Mouse (Mus musculus): ENCODE data around the gene Lrrc75b. TPM values are rescaled to one million over a fixed set of nuclear protein-coding genes. Genes with fewer than 3 reads are reported as not detected.
"Not testable (repeated sequence)": the region's sequence is repeated elsewhere in the genome, so short reads cannot be mapped to it uniquely, and the experiment has no call there.

The Lrrc75b gene
- polyA plus RNA-seq, 1 experiment from 2014 or later, result 2.2 TPM

GRCm38 (mm10) chr10:75536123-75536522 lies 24.0 kb downstream of the Lrrc75b start:
- Histone ChIP-seq H3K4me3 (ENCODE audit: low read depth, low read length) (no peak overlapping the region), H3K27me3 (ENCODE audit: control insufficient read depth, insufficient read depth, low read length) (no peaks in the 10 kb centered on the region), H3K27ac (ENCODE audit: low read length) (no peak overlapping the region), H3K9ac (replicated peaks; ENCODE audit: low read depth, low read length) (no peak overlapping the region), H3K9me3 (ENCODE audit: control insufficient read depth, low read depth, low read length) (no peaks in the 10 kb centered on the region), H3K4me2 (replicated peaks; ENCODE audit: low read depth, low read length) (no peak overlapping the region), H3K4me1 (ENCODE audit: control insufficient read depth, insufficient read depth, low read length) (no peaks in the 10 kb centered on the region), H3K36me3 (ENCODE audit: control insufficient read depth, insufficient read depth, low read length) (peaks cover 26% of the 10 kb centered on the region)
- ATAC-seq (ENCODE audit: insufficient number of reproducible peaks, insufficient read depth, low FRiP score, low read depth), result no peak
- 85% methylated on average over 5 of the region's 5 CpGs for whole genome bisulfite sequencing

GRCm38 (mm10) chr10:75535423-75535822 lies 24.7 kb downstream of the Lrrc75b start:
- no peaks in the 10 kb centered on the region for H3K9me3 ChIP-seq (ENCODE audit: control insufficient read depth, low read depth, low read length)
- no peak overlapping the region for H3K27ac ChIP-seq (ENCODE audit: low read length)
- no peak overlapping the region for H3K4me2 ChIP-seq (replicated peaks; ENCODE audit: low read depth, low read length)
- no peaks in the 10 kb centered on the region for H3K27me3 ChIP-seq (ENCODE audit: control insufficient read depth, insufficient read depth, low read length)
- H3K4me1 ChIP-seq (ENCODE audit: control insufficient read depth, insufficient read depth, low read length), result no peaks in the 10 kb centered on the region
- H3K9ac ChIP-seq (replicated peaks; ENCODE audit: low read depth, low read length), result no peak overlapping the region
- H3K36me3 ChIP-seq (ENCODE audit: control insufficient read depth, insufficient read depth, low read length), result peaks cover 26% of the 10 kb centered on the region
- WGBS, result 92% methylated on average over 2 of the region's 2 CpGs
- ATAC-seq (ENCODE audit: insufficient number of reproducible peaks, insufficient read depth, low FRiP score, low read depth), result no peak
- H3K4me3 ChIP-seq (ENCODE audit: low read depth, low read length), result no peak overlapping the region

GRCm38 (mm10) chr10:75534934-75535333 lies 25.2 kb downstream of the Lrrc75b start:
- Histone ChIP-seq H3K27me3 (ENCODE audit: control insufficient read depth, insufficient read depth, low read length) (no peaks in the 10 kb centered on the region), H3K9me3 (ENCODE audit: control insufficient read depth, low read depth, low read length) (no peaks in the 10 kb centered on the region), H3K9ac (replicated peaks; ENCODE audit: low read depth, low read length) (no peak overlapping the region), H3K4me1 (ENCODE audit: control insufficient read depth, insufficient read depth, low read length) (no peaks in the 10 kb centered on the region), H3K4me2 (replicated peaks; ENCODE audit: low read depth, low read length) (no peak overlapping the region), H3K27ac (ENCODE audit: low read length) (no peak overlapping the region), H3K36me3 (ENCODE audit: control insufficient read depth, insufficient read depth, low read length) (peaks cover 26% of the 10 kb centered on the region), H3K4me3 (ENCODE audit: low read depth, low read length) (no peak overlapping the region)
- 87% methylated on average over 8 of the region's 8 CpGs for WGBS
- no peak for ATAC-seq (ENCODE audit: insufficient number of reproducible peaks, insufficient read depth, low FRiP score, low read depth)

GRCm38 (mm10) chr10:75534216-75534615 lies 25.9 kb downstream of the Lrrc75b start:
- WGBS, result 94% methylated on average over 8 of the region's 8 CpGs

GRCm38 (mm10) chr10:75531532-75532090 lies 28.5 kb downstream of the Lrrc75b start:
- ATAC-seq (ENCODE audit: insufficient number of reproducible peaks, insufficient read depth, low FRiP score, low read depth), result no peak
- Histone ChIP-seq H3K36me3 (ENCODE audit: control insufficient read depth, insufficient read depth, low read length) (peaks cover 26% of the 10 kb centered on the region), H3K9me3 (ENCODE audit: control insufficient read depth, low read depth, low read length) (no peaks in the 10 kb centered on the region), H3K9ac (replicated peaks; ENCODE audit: low read depth, low read length) (no peak overlapping the region), H3K4me1 (ENCODE audit: control insufficient read depth, insufficient read depth, low read length) (no peaks in the 10 kb centered on the region), H3K27ac (ENCODE audit: low read length) (no peak overlapping the region), H3K4me3 (ENCODE audit: low read depth, low read length) (no peak overlapping the region), H3K27me3 (ENCODE audit: control insufficient read depth, insufficient read depth, low read length) (no peaks in the 10 kb centered on the region), H3K4me2 (replicated peaks; ENCODE audit: low read depth, low read length) (no peak overlapping the region)
- WGBS, result 89% methylated on average over 9 of the region's 9 CpGs

More at GRCm38 (mm10) chr10:75534216-75534615, 25.9 kb downstream of the Lrrc75b start:
- H3K9ac ChIP-seq (replicated peaks; ENCODE audit: low read depth, low read length), result no peak overlapping the region
- H3K36me3 ChIP-seq (ENCODE audit: control insufficient read depth, insufficient read depth, low read length), result peaks cover 26% of the 10 kb centered on the region
- no peak for ATAC-seq (ENCODE audit: insufficient number of reproducible peaks, insufficient read depth, low FRiP score, low read depth)
- H3K27ac ChIP-seq (ENCODE audit: low read length), result no peak overlapping the region
- H3K27me3 ChIP-seq (ENCODE audit: control insufficient read depth, insufficient read depth, low read length), result no peaks in the 10 kb centered on the region
- no peaks in the 10 kb centered on the region for H3K9me3 ChIP-seq (ENCODE audit: control insufficient read depth, low read depth, low read length)
- no peak overlapping the region for H3K4me2 ChIP-seq (replicated peaks; ENCODE audit: low read depth, low read length)
- no peaks in the 10 kb centered on the region for H3K4me1 ChIP-seq (ENCODE audit: control insufficient read depth, insufficient read depth, low read length)
- H3K4me3 ChIP-seq (ENCODE audit: low read depth, low read length), result no peak overlapping the region

GRCm38 (mm10) chr10:75530322-75530721 lies 29.8 kb downstream of the Lrrc75b start:
- Histone ChIP-seq H3K4me2 (replicated peaks; ENCODE audit: low read depth, low read length) (no peak overlapping the region), H3K4me1 (ENCODE audit: control insufficient read depth, insufficient read depth, low read length) (no peaks in the 10 kb centered on the region), H3K9ac (replicated peaks; ENCODE audit: low read depth, low read length) (no peak overlapping the region), H3K4me3 (ENCODE audit: low read depth, low read length) (no peak overlapping the region), H3K36me3 (ENCODE audit: control insufficient read depth, insufficient read depth, low read length) (peaks cover 33% of the 10 kb centered on the region), H3K27ac (ENCODE audit: low read length) (no peak overlapping the region), H3K27me3 (ENCODE audit: control insufficient read depth, insufficient read depth, low read length) (no peaks in the 10 kb centered on the region), H3K9me3 (ENCODE audit: control insufficient read depth, low read depth, low read length) (no peaks in the 10 kb centered on the region)
- ATAC-seq (ENCODE audit: insufficient number of reproducible peaks, insufficient read depth, low FRiP score, low read depth), result no peak
- WGBS, result 78% methylated on average over 2 of the region's 2 CpGs

GRCm38 (mm10) chr10:75525450-75525849 lies 34.7 kb downstream of the Lrrc75b start:
- not testable (repeated sequence) for H3K4me2 ChIP-seq (replicated peaks; ENCODE audit: low read depth, low read length); H3K4me1 ChIP-seq (ENCODE audit: control insufficient read depth, insufficient read depth, low read length); ATAC-seq (ENCODE audit: insufficient number of reproducible peaks, insufficient read depth, low FRiP score, low read depth); H3K9me3 ChIP-seq (ENCODE audit: control insufficient read depth, low read depth, low read length); H3K9ac ChIP-seq (replicated peaks; ENCODE audit: low read depth, low read length); H3K27ac ChIP-seq (ENCODE audit: low read length); H3K4me3 ChIP-seq (ENCODE audit: low read depth, low read length); H3K27me3 ChIP-seq (ENCODE audit: control insufficient read depth, insufficient read depth, low read length)
- WGBS, result 97% methylated on average over 9 of the region's 9 CpGs
- H3K36me3 ChIP-seq (ENCODE audit: control insufficient read depth, insufficient read depth, low read length), result peaks cover 45% of the 10 kb centered on the region

GRCm38 (mm10) chr10:75521643-75522042 lies 38.5 kb downstream of the Lrrc75b start:
- H3K4me2 ChIP-seq (replicated peaks; ENCODE audit: low read depth, low read length), result no peak overlapping the region
- no peak for ATAC-seq (ENCODE audit: insufficient number of reproducible peaks, insufficient read depth, low FRiP score, low read depth)
- peaks cover 6% of the 10 kb centered on the region for H3K4me1 ChIP-seq (ENCODE audit: control insufficient read depth, insufficient read depth, low read length)
- H3K27ac ChIP-seq (ENCODE audit: low read length), result no peak overlapping the region
- WGBS, result 92% methylated on average over 4 of the region's 4 CpGs
- H3K4me3 ChIP-seq (ENCODE audit: low read depth, low read length), result no peak overlapping the region
- peaks cover 56% of the 10 kb centered on the region for H3K36me3 ChIP-seq (ENCODE audit: control insufficient read depth, insufficient read depth, low read length)
- H3K9ac ChIP-seq (replicated peaks; ENCODE audit: low read depth, low read length), result no peak overlapping the region
- H3K27me3 ChIP-seq (ENCODE audit: control insufficient read depth, insufficient read depth, low read length), result no peaks in the 10 kb centered on the region
- no peaks in the 10 kb centered on the region for H3K9me3 ChIP-seq (ENCODE audit: control insufficient read depth, low read depth, low read length)

GRCm38 (mm10) chr10:75520581-75520980 lies 39.5 kb downstream of the Lrrc75b start:
- H3K27me3 ChIP-seq (ENCODE audit: control insufficient read depth, insufficient read depth, low read length), result no peaks in the 10 kb centered on the region
- WGBS, result 97% methylated on average over 5 of the region's 5 CpGs
- no peak overlapping the region for H3K4me3 ChIP-seq (ENCODE audit: low read depth, low read length)
- no peak for ATAC-seq (ENCODE audit: insufficient number of reproducible peaks, insufficient read depth, low FRiP score, low read depth)
- H3K9me3 ChIP-seq (ENCODE audit: control insufficient read depth, low read depth, low read length), result no peaks in the 10 kb centered on the region
- H3K4me1 ChIP-seq (ENCODE audit: control insufficient read depth, insufficient read depth, low read length), result peaks cover 16% of the 10 kb centered on the region
- no peak overlapping the region for H3K27ac ChIP-seq (ENCODE audit: low read length)
- no peak overlapping the region for H3K9ac ChIP-seq (replicated peaks; ENCODE audit: low read depth, low read length)
- H3K36me3 ChIP-seq (ENCODE audit: control insufficient read depth, insufficient read depth, low read length), result peaks cover 50% of the 10 kb centered on the region
- H3K4me2 ChIP-seq (replicated peaks; ENCODE audit: low read depth, low read length), result no peak overlapping the region

Measured in stomach, embryonic 14.5 days (tissue).